Mouse (Mus musculus): ENCODE measurements at regions not wholly inside any gene's neighbourhood (a gene's known extent, or its start where the extent isn't known, plus 50 kb on each side); places are given as distances from the start of the nearest gene placed in this dataset.

- Histone ChIP-seq H3K4me1 (replicated peaks; ENCODE audit: control insufficient read depth, insufficient read depth, low read length) (no peaks in the 10 kb centered on the region), H3K4me3 (ENCODE audit: low read depth, low read length) (no peak overlapping the region), H3K36me3 (ENCODE audit: control insufficient read depth, insufficient read depth) (no peaks in the 10 kb centered on the region), H3K9me3 (ENCODE audit: control insufficient read depth) (no peaks in the 10 kb centered on the region), H3K4me2 (replicated peaks; ENCODE audit: low read depth) (no peak overlapping the region), H3K9ac (ENCODE audit: low read depth, low read length) (no peak overlapping the region), H3K27me3 (replicated peaks; ENCODE audit: control insufficient read depth, insufficient read depth, low read length) (no peaks in the 10 kb centered on the region), H3K27ac (ENCODE audit: low read depth, low read length) (no peak overlapping the region)
- WGBS, result 85% methylated on average over 1 of the region's 1 CpGs
- TF ChIP-seq CTCF (IDR thresholded peaks at IDR 0.05; ENCODE audit: low read depth), result no peak
- ATAC-seq, result no peak
Observed at GRCm38 (mm10) chr9:60931290-60931689, 136.9 kb downstream of the Uaca start.

GRCm38 (mm10) chr9:60936937-60937336 lies 142.6 kb downstream of the Uaca start:
- Histone ChIP-seq H3K4me1 (replicated peaks; ENCODE audit: control insufficient read depth, insufficient read depth, low read length) (no peaks in the 10 kb centered on the region), H3K27me3 (replicated peaks; ENCODE audit: control insufficient read depth, insufficient read depth, low read length) (no peaks in the 10 kb centered on the region), H3K9me3 (ENCODE audit: control insufficient read depth) (no peaks in the 10 kb centered on the region), H3K4me3 (ENCODE audit: low read depth, low read length) (no peak overlapping the region), H3K27ac (ENCODE audit: low read depth, low read length) (no peak overlapping the region), H3K4me2 (replicated peaks; ENCODE audit: low read depth) (no peak overlapping the region), H3K36me3 (ENCODE audit: control insufficient read depth, insufficient read depth) (no peaks in the 10 kb centered on the region), H3K9ac (ENCODE audit: low read depth, low read length) (no peak overlapping the region)
- no peak for TF ChIP-seq CTCF (IDR thresholded peaks at IDR 0.05; ENCODE audit: low read depth)
- WGBS, result 88% methylated on average over 9 of the region's 9 CpGs
- no peak for ATAC-seq

- 36% methylated on average over 18 of the region's 18 CpGs for WGBS
- Histone ChIP-seq H3K9me3 (ENCODE audit: control insufficient read depth) (no peaks in the 10 kb centered on the region), H3K4me2 (replicated peaks; ENCODE audit: low read depth) (no peak overlapping the region), H3K9ac (ENCODE audit: low read depth, low read length) (no peak overlapping the region), H3K4me1 (replicated peaks; ENCODE audit: control insufficient read depth, insufficient read depth, low read length) (no peaks in the 10 kb centered on the region), H3K36me3 (ENCODE audit: control insufficient read depth, insufficient read depth) (no peaks in the 10 kb centered on the region), H3K27ac (ENCODE audit: low read depth, low read length) (no peak overlapping the region), H3K4me3 (ENCODE audit: low read depth, low read length) (no peak overlapping the region), H3K27me3 (replicated peaks; ENCODE audit: control insufficient read depth, insufficient read depth, low read length) (no peaks in the 10 kb centered on the region)
- ATAC-seq, result no peak
- TF ChIP-seq CTCF (IDR thresholded peaks at IDR 0.05; ENCODE audit: low read depth), result peak; percentile 91
Observed at GRCm38 (mm10) chr9:60939858-60940804, 145.8 kb downstream of the Uaca start.

- Histone ChIP-seq H3K9me3 (ENCODE audit: control insufficient read depth) (no peaks in the 10 kb centered on the region), H3K9ac (ENCODE audit: low read depth, low read length) (no peak overlapping the region), H3K4me3 (ENCODE audit: low read depth, low read length) (no peak overlapping the region), H3K4me2 (replicated peaks; ENCODE audit: low read depth) (no peak overlapping the region), H3K27ac (ENCODE audit: low read depth, low read length) (no peak overlapping the region), H3K4me1 (replicated peaks; ENCODE audit: control insufficient read depth, insufficient read depth, low read length) (no peaks in the 10 kb centered on the region), H3K27me3 (replicated peaks; ENCODE audit: control insufficient read depth, insufficient read depth, low read length) (0 out of 2 replicates have a peak, but pooled peaks cover 3% of the 10 kb centered on the region), H3K36me3 (ENCODE audit: control insufficient read depth, insufficient read depth) (no peaks in the 10 kb centered on the region)
- 68% methylated on average over 15 of the region's 15 CpGs for WGBS
- TF ChIP-seq CTCF (IDR thresholded peaks at IDR 0.05; ENCODE audit: low read depth), result no peak
- no peak for ATAC-seq
Observed at GRCm38 (mm10) chr9:60947363-60947762, 153.0 kb downstream of the Uaca start.

GRCm38 (mm10) chr9:60948531-60949070 lies 154.3 kb downstream of the Uaca start:
- ATAC-seq, result no peak
- Histone ChIP-seq H3K9me3 (ENCODE audit: control insufficient read depth) (no peaks in the 10 kb centered on the region), H3K9ac (ENCODE audit: low read depth, low read length) (no peak overlapping the region), H3K4me1 (replicated peaks; ENCODE audit: control insufficient read depth, insufficient read depth, low read length) (no peaks in the 10 kb centered on the region), H3K27ac (ENCODE audit: low read depth, low read length) (no peak overlapping the region), H3K4me3 (ENCODE audit: low read depth, low read length) (no peak overlapping the region), H3K36me3 (ENCODE audit: control insufficient read depth, insufficient read depth) (no peaks in the 10 kb centered on the region), H3K27me3 (replicated peaks; ENCODE audit: control insufficient read depth, insufficient read depth, low read length) (0 out of 2 replicates have a peak, but pooled peaks cover 3% of the 10 kb centered on the region), H3K4me2 (replicated peaks; ENCODE audit: low read depth) (no peak overlapping the region)
- no peak for TF ChIP-seq CTCF (IDR thresholded peaks at IDR 0.05; ENCODE audit: low read depth)
- WGBS, result 71% methylated on average over 10 of the region's 10 CpGs

GRCm38 (mm10) chr9:60950161-60950560 lies 155.8 kb downstream of the Uaca start:
- Histone ChIP-seq H3K27ac (ENCODE audit: low read depth, low read length) (no peak overlapping the region), H3K4me3 (ENCODE audit: low read depth, low read length) (no peak overlapping the region), H3K36me3 (ENCODE audit: control insufficient read depth, insufficient read depth) (no peaks in the 10 kb centered on the region), H3K4me2 (replicated peaks; ENCODE audit: low read depth) (no peak overlapping the region), H3K27me3 (replicated peaks; ENCODE audit: control insufficient read depth, insufficient read depth, low read length) (0 out of 2 replicates have a peak, but pooled peaks cover 3% of the 10 kb centered on the region), H3K9me3 (ENCODE audit: control insufficient read depth) (no peaks in the 10 kb centered on the region), H3K9ac (ENCODE audit: low read depth, low read length) (no peak overlapping the region), H3K4me1 (replicated peaks; ENCODE audit: control insufficient read depth, insufficient read depth, low read length) (no peaks in the 10 kb centered on the region)
- WGBS, result 93% methylated on average over 5 of the region's 5 CpGs
- TF ChIP-seq CTCF (IDR thresholded peaks at IDR 0.05; ENCODE audit: low read depth), result no peak
- no peak for ATAC-seq
